Mouse (Mus musculus): ENCODE results near the gene N4bp1.

DNA sequence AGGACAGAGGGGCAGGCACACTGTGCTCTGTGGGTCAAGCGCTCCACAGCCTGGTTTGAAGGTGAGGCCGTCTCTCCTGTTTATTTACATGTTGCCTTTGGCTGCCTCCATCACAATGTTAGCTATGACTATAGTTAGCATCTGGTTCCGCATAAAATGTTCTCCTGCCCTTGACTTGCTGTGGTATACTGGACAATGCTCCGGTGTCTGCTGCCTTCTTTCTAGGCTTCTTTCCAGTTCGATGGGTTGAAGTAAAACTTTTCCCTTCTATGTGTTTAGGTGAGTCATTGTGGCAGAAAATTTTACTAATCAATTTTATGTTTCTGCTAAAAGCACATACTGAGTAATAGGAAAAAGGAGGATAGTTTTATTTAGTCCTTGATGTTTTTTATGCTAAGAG lies 37.1 kb upstream of the N4bp1 start:
- TF ChIP-seq POLR2A (IDR thresholded peaks at IDR 0.05; ENCODE audit: low read depth, low read length) (no peak), CTCF (IDR thresholded peaks at IDR 0.05; ENCODE audit: borderline replicate concordance, insufficient read depth, low read length) (no peak)
